Mouse (Mus musculus) subcutaneous adipose tissue, adult 2 months (tissue): Measurements from ENCODE around the gene Btbd35f10. TPM values are rescaled to one million over a fixed set of nuclear protein-coding genes. Genes with fewer than 3 reads are reported as not detected.

Experiments
- polyA plus RNA-seq: library from polyadenylated mRNA; depleted of rRNA; stranded (reverse); fragments of >200 nt; gene quantifications from 2 replicates; pipeline ENCODE4 v1.2.3, GENCODE M21; 2012; ENCODE audit warnings: low replicate concordance; rRNA removed

Gene Btbd35f10
- not detected in 2 replicates for polyA plus RNA-seq

DNA sequence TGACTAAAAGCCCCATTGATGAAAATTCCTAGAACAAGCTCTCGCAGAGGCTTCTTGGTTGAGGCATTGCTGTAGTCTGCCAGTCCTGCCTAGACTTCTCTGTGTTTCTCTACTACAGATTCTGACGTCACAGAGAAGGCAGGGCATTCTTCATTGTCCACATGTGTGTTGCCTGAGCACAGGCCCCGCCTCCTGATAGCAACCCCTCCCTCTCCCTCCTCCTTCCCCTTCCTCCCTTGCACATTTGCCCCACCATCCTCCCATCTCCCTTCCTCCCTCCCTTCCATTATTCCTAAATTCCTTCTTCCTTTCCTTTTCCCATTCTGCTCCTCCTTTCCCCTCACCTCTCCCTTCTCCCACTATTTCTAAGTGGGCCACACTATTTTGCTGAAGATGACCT lies at the start of gene Btbd35f10:
Gene Btbd35f10 (minus strand): TSS at position 101 of the 400 bp plus-strand sequence.

Other genes with a start within 250 kb of the Btbd35f10 start
- not detected in 2 replicates for gene Btbd35f18, start 52.7 kb downstream of the Btbd35f10 start, polyA plus RNA-seq
- not detected in 2 replicates for gene Btbd35f16, start 204.1 kb upstream of the Btbd35f10 start, polyA plus RNA-seq